Mouse (Mus musculus) embryo, embryonic 10 days (tissue): ENCODE results near the gene Snrnp27.

ENCODE experiments used
- DNase-seq: peaks from one replicate; pipeline ENCODE4 v3.0.0-alpha.2; 2015; ENCODE audit warnings: low spot score

Snrnp27 gene

GRCm38 (mm10) chr6:86665076-86665475 is 19.2 kb downstream of the Snrnp27 start:
- no peak for DNase-seq

- no peak for DNase-seq
These were observed 24.0 kb downstream of the Snrnp27 start for GRCm38 (mm10) chr6:86660161-86660877.

GRCm38 (mm10) chr6:86658501-86658900 is 25.8 kb downstream of the Snrnp27 start:
- DNase-seq: no peak

GRCm38 (mm10) chr6:86654270-86654916 is 29.9 kb downstream of the Snrnp27 start:
- no peak for DNase-seq

- no peak for DNase-seq
These were observed 31.3 kb downstream of the Snrnp27 start for GRCm38 (mm10) chr6:86653026-86653425.

- no peak for DNase-seq
These were observed 38.2 kb downstream of the Snrnp27 start for GRCm38 (mm10) chr6:86646143-86646542.

GRCm38 (mm10) chr6:86645551-86645950 is 38.8 kb downstream of the Snrnp27 start:
- DNase-seq: no peak

GRCm38 (mm10) chr6:86644775-86645400 is 39.4 kb downstream of the Snrnp27 start:
- no peak for DNase-seq

GRCm38 (mm10) chr6:86641716-86642115 is 42.6 kb downstream of the Snrnp27 start:
- no peak for DNase-seq

GRCm38 (mm10) chr6:86640776-86641175 is 43.5 kb downstream of the Snrnp27 start:
- DNase-seq: no peak

- no peak for DNase-seq
These were observed 44.2 kb downstream of the Snrnp27 start for GRCm38 (mm10) chr6:86640161-86640560.

GRCm38 (mm10) chr6:86639180-86640160 is 44.9 kb downstream of the Snrnp27 start:
- DNase-seq: no peak

GRCm38 (mm10) chr6:86638434-86638833 is 45.9 kb downstream of the Snrnp27 start:
- peak; percentile 32 for DNase-seq

GRCm38 (mm10) chr6:86637860-86638259 is 46.5 kb downstream of the Snrnp27 start:
- no peak for DNase-seq

GRCm38 (mm10) chr6:86637171-86637835 is 47.0 kb downstream of the Snrnp27 start:
- DNase-seq: no peak

GRCm38 (mm10) chr6:86636495-86636894 is 47.8 kb downstream of the Snrnp27 start:
- no peak for DNase-seq

- no peak for DNase-seq
These were observed 54.2 kb downstream of the Snrnp27 start for GRCm38 (mm10) chr6:86630141-86630540.

GRCm38 (mm10) chr6:86627946-86628345 is 56.4 kb downstream of the Snrnp27 start, which contains the start of gene Asprv1:
Gene Asprv1 (plus strand): TSS chr6:86628164.
- no peak for DNase-seq
